25 mouse cellular contexts compared by ENCODE assay signal in the genomic region with DNA sequence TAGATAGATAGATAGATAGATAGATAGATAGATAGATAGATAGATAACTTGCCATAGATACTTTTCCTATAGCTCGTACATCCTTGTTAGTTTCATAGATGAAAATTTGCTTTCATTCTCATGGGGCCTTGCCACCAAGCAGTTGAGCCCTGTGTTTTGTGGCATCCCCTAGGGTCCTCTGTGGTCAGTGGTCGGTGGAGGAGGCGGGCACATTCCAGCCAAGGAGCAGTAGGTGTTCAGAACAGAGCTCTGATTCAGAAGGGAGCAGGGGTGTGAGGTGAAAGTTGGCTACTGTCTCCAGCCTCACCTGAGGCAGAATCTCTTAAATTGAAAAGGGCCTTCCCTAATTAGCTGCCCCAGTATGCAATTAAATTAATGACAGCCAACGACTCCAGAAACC. TPM values are rescaled to one million over a fixed set of nuclear protein-coding genes. Genes with fewer than 3 reads are reported as not detected.
DNase-seq lines count a peak whose midpoint lies in the region; ATAC-seq and TF ChIP-seq lines count a peak whose summit lies in the region.
"Had no signal": no experiment of that assay in that cellular context is flagged by ENCODE, and none has a peak within 500 bp of the region (broad histone marks: within the 10 kb centered on the region; RNA-seq: fewer than 3 reads in every experiment).

No protein-coding gene starts in this region.

- H3K79me2 ChIP-seq in heart, adult 2 months (replicated peaks; ENCODE audit: control insufficient read depth, insufficient read depth, low read length): peaks cover 5% of the 10 kb centered on the region

- H3K4me3 ChIP-seq in heart, adult 2 months: no peak overlapping the region
- H3K4me3 ChIP-seq in liver, postnatal 0 days (ENCODE audit: low read depth, low read length): no peak overlapping the region
- H3K4me3 ChIP-seq in neural tube, embryonic 15.5 days (replicated peaks): no peak overlapping the region
- H3K4me3 ChIP-seq: forebrain, embryonic 10.5 days; heart, embryonic 15.5 days had no signal

- in situ Hi-C loops in Patski (cut with MboI; ENCODE audit: low pct_unique_long_range_greater_than_20kb): no loop called here

- WGBS in heart, adult 2 months: 85% methylated on average over 4 of the region's 4 CpGs
- WGBS in liver, postnatal 0 days (ENCODE audit: insufficient replicate concordance): 64% methylated on average over 4 of the region's 4 CpGs
- WGBS in neural tube, embryonic 15.5 days: 76% methylated on average over 4 of the region's 4 CpGs

- peaks cover 53% of the 10 kb centered on the region for H3K36me3 ChIP-seq in heart, adult 2 months (ENCODE audit: control insufficient read depth, insufficient read depth, low read length)
- H3K36me3 ChIP-seq in liver, postnatal 0 days (replicated peaks; ENCODE audit: insufficient read depth, low read length): no peaks in the 10 kb centered on the region
- H3K36me3 ChIP-seq in neural tube, embryonic 15.5 days: no peaks in the 10 kb centered on the region
- H3K36me3 ChIP-seq: forebrain, embryonic 10.5 days; heart, embryonic 15.5 days had no signal

- H3K27ac ChIP-seq in heart, adult 2 months: peak overlapping the region; percentile 7; the same call in 1 of the 2 replicates
- H3K27ac ChIP-seq in liver, postnatal 0 days (ENCODE audit: low read depth): no peak overlapping the region
- no peak overlapping the region for H3K27ac ChIP-seq in neural tube, embryonic 15.5 days (replicated peaks)
- H3K27ac ChIP-seq: forebrain, embryonic 10.5 days; heart, embryonic 15.5 days; hindbrain, embryonic 14.5 days; hindbrain, postnatal 0 days had no signal

- peaks cover 35% of the 10 kb centered on the region for H3K4me1 ChIP-seq in heart, adult 2 months (ENCODE audit: control insufficient read depth, insufficient read depth, low read length)
- H3K4me1 ChIP-seq in liver, postnatal 0 days (ENCODE audit: insufficient read depth): peaks cover 26% of the 10 kb centered on the region
- H3K4me1 ChIP-seq in neural tube, embryonic 15.5 days: peaks cover 13% of the 10 kb centered on the region; the same call in 1 of the 2 replicates

- CTCF ChIA-PET in Patski (lab: Charles Lee): interaction anchor here (1.3 to 1.8 kb wide), 5 partner anchors 9 to 22 kb away, joined by 4 to 7 read pairs (median 4); no protein-coding TSS in a partner anchor

- no peak for DNase-seq in heart, adult 2 months
- DNase-seq in heart, postnatal 14 days: no peak
- peak; percentile 23 for DNase-seq in 3134 (ENCODE audit: extremely low read depth, insufficient read length, low spot score)
- DNase-seq in 3T3-L1 (ENCODE audit: low read depth, low spot score): peak; percentile 49
- DNase-seq in Patski (ENCODE audit: low read depth, low spot score): no peak
- DNase-seq in liver, postnatal 0 days: no peak
- DNase-seq: adrenal gland, postnatal 10 days; adrenal gland, postnatal 36 days; cerebellum, adult 11-12 months; cerebellum, adult 9-10 months; cerebellum, postnatal 14 days; forebrain, postnatal 0 days; gastrocnemius, postnatal 36 days; heart, postnatal 10 days; heart, postnatal 4 days; kidney, adult 18-20 months had no signal

- TF ChIP-seq EP300 in heart, adult 2 months (IDR thresholded peaks at IDR 0.05; ENCODE audit: insufficient read depth, low read depth, low read length): no peak
- no peak for TF ChIP-seq EP300 in liver, postnatal 0 days (IDR thresholded peaks at IDR 0.05; ENCODE audit: low read depth)

- peak; percentile 31 for ATAC-seq in Patski
- ATAC-seq in liver, postnatal 0 days: no peak
- no peak for ATAC-seq in neural tube, embryonic 15.5 days (ENCODE audit: low FRiP score)
- ATAC-seq: forebrain, embryonic 14.5 days; forebrain, postnatal 0 days; hindbrain, postnatal 0 days; inflammation-experienced regulatory T-cells, adult 6 months; intestine, embryonic 16.5 days had no signal

- TF ChIP-seq CTCF in heart, adult 2 months (IDR thresholded peaks at IDR 0.05): no peak
- no peak for TF ChIP-seq CTCF in Patski (IDR thresholded peaks at IDR 0.05)
- no peak for TF ChIP-seq CTCF in liver, postnatal 0 days (IDR thresholded peaks at IDR 0.05; ENCODE audit: low read depth)

- POLR2A ChIA-PET in Patski (lab: Charles Lee): no interaction called here

- no peaks in the 10 kb centered on the region for H3K9me3 ChIP-seq in liver, postnatal 0 days (ENCODE audit: low read length)
- no peaks in the 10 kb centered on the region for H3K9me3 ChIP-seq in neural tube, embryonic 15.5 days (replicated peaks)
- H3K9me3 ChIP-seq: forebrain, embryonic 10.5 days; heart, embryonic 15.5 days had no signal

- H3K27me3 ChIP-seq in heart, adult 2 months (ENCODE audit: control insufficient read depth, insufficient read depth, low read length): no peaks in the 10 kb centered on the region
- H3K27me3 ChIP-seq in Patski: no peaks in the 10 kb centered on the region
- no peaks in the 10 kb centered on the region for H3K27me3 ChIP-seq in liver, postnatal 0 days (ENCODE audit: insufficient read depth, low read length)
- H3K27me3 ChIP-seq in neural tube, embryonic 15.5 days (replicated peaks): no peaks in the 10 kb centered on the region
- H3K27me3 ChIP-seq: heart, embryonic 15.5 days had no signal

- intact Hi-C loops in heart, adult 2 months (cut with DNase I): no loop called here
- intact Hi-C loops in heart, postnatal 14 days (cut with DNase I): no loop called here

- no peak overlapping the region for H3K9ac ChIP-seq in heart, adult 2 months (ENCODE audit: low read depth, low read length)
- H3K9ac ChIP-seq in liver, postnatal 0 days (replicated peaks): no peak overlapping the region
- H3K9ac ChIP-seq in neural tube, embryonic 15.5 days (replicated peaks): no peak overlapping the region
- H3K9ac ChIP-seq: forebrain, postnatal 0 days; heart, embryonic 15.5 days; hindbrain, embryonic 14.5 days had no signal

- H3K4me2 ChIP-seq in liver, postnatal 0 days (ENCODE audit: low read depth, low read length): no peak overlapping the region
- no peak overlapping the region for H3K4me2 ChIP-seq in neural tube, embryonic 15.5 days
- H3K4me2 ChIP-seq: heart, embryonic 11.5 days; heart, embryonic 15.5 days; hindbrain, embryonic 14.5 days had no signal

- no peak for TF ChIP-seq POLR2A in heart, adult 2 months (IDR thresholded peaks at IDR 0.05; ENCODE audit: insufficient read depth, low read depth, low read length)

RNA-seq across cellular contexts. Expression of a gene that starts 36.1 kb away (rescaled TPM):
- 10 to 100 TPM; 41.7 to 44.3 TPM for total RNA-seq in heart, adult 2 months (2021)
- polyA plus RNA-seq in heart, adult 2 months (2012; rRNA removed): 18.3 and 28.5 TPM in 2 replicates
- total RNA-seq in heart, postnatal 14 days (2021): 10 to 100 TPM; 50.0 to 53.5 TPM
- 92.2 TPM for polyA plus RNA-seq in Patski (2021)
- 21.6 and 23.7 TPM in 2 replicates for polyA plus RNA-seq in liver, postnatal 0 days (2015; fragmentation: Nextera tagmentation; extraction: Ambion mirVana)
- 166 and 190 TPM in 2 replicates for polyA plus RNA-seq in neural tube, embryonic 15.5 days (2015; fragmentation: Nextera tagmentation; extraction: Ambion mirVana)

Comparison
In these comparisons a context has a peak if more than half of its experiments do, and no peak if none do; other contexts are left out.
1. DNase-seq: peak in 3134 (single experiment) and 3T3-L1 (single experiment); none in heart, adult 2 months (0 of 2), heart, postnatal 14 days (0 of 2), Patski (single experiment) and liver, postnatal 0 days (single experiment).